Mouse (Mus musculus) spleen, postnatal 36 days (tissue): ENCODE measurements around the gene Rdm1.

Experiments
- DNase-seq, 2 experiments: peaks; one replicate each; pipeline ENCODE4 v3.0.0; 2022; ENCODE audit warnings: low spot score in 2 of 2, mixed read lengths in 1 of 2

The Rdm1 gene

DNA sequence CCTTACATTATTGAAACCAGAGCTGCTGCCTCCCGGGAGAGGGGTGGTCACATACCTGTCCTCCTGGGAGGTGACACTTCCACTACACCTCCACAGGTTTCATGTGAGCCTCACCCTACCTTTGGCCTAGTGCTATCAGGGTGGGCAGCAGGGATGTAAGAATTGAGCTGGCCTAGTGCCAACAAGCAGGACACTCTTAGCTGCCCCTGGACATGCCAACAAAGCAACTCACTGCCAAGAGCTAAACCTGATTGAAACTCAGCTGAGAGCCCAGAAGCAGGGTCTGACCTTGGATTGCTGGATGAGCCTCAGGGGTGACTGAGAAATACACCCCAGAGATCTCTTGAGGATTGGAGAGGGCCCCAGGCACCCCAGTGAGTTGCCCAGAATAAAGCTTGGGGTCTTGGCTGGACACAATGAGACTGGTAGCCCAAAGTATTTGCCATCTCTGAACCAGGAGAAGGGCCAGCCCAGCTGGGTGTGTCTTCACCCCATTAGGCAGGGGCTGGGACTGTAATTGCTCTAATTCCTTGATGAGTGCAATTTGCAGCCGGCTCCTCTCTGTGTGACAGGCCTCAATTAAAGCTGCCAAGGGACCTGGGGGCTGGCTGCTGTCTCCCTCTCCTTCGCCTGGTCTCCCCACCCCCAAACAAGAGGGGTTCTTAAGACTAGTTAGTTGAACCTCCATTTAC is 53.8 kb downstream of the Rdm1 start:
- DNase-seq = no peak

DNA sequence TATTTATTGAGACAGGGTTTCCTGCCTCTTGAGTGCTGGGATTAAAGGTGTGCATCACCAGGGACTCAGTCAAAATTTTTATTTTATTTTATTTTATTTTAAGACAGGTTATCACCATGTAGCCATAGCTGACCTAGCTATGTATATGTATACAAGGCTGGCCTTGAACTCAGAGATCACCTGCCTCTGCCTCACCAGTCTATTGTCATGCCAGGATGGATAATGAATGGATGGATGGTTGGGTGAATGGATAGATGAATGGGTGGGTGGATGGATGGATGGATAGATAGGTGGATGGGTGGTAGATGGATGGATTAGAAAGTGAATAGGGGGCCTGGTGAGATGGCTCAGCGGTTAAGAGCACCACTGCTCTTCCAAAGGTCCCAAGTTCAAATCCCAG is 55.0 kb downstream of the Rdm1 start:
- DNase-seq = no peak

DNA sequence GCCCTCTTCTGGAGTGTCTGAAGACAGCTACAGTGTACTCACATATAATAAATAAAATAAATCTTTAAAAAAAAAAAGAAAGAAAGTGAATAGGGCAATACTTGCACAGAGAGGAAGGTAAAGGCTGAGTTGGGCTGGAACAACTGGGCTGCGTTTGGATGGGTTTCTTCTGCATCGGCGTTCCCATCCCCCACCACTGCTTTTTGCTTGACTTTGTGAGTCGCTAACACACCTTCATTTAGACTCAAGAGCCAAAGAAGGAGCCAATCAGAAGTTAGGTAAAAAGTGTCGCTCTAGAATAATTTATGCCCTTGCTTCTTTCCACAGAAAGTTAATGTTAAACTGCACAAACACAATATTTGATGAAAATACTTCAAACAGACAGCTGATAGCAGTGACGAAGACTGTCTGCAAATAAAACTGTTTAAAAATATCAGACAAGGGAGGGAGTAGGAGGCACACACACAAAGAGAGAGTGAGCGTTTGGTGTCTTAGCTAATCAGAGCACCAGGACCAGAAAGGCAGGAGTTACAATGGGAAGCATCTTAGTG is 55.5 kb downstream of the Rdm1 start:
- DNase-seq = no peak
